Mouse (Mus musculus): ENCODE measurements around the gene Nrxn3.

GRCm38 (mm10) chr12:89369939-89370338 is 647.3 kb downstream of the Nrxn3 start:
- no peak for TF ChIP-seq POLR2A (IDR thresholded peaks at IDR 0.05; ENCODE audit: low read depth, low read length)
- no peak for TF ChIP-seq CTCF (IDR thresholded peaks at IDR 0.05; ENCODE audit: borderline replicate concordance, insufficient read depth, low read length)
